Mouse (Mus musculus) CH12.LX (cell line): ENCODE measurements around the gene Nhsl2.

Experiments used
- CTCF ChIP-seq, 2 experiments: IDR thresholded peaks in 1 of 2; conservative IDR thresholded peaks in 1 of 2; 2 replicates each; pipeline ENCODE4 v1.5.1; 2011 to 2012; ENCODE audit warnings: low read depth in 2 of 2, low read length in 2 of 2, improper control_type of control experiment in 1 of 2, inconsistent platforms in 1 of 2, mild to moderate bottlenecking in 1 of 2, moderate library complexity in 1 of 2
- MEF2A ChIP-seq: IDR thresholded peaks from 2 replicates; pipeline ENCODE4 v1.6.1; 2014; ENCODE audit warnings: low read depth, mild to moderate bottlenecking, inconsistent platforms, low read length, improper control_type of control experiment, borderline replicate concordance
- ZNF384 ChIP-seq: IDR thresholded peaks from 2 replicates; pipeline ENCODE4 v1.6.1; 2012; ENCODE audit warnings: low read depth, low read length, improper control_type of control experiment, inconsistent platforms

GRCm38 (mm10) chrX:102066134-102066533 is 216.9 kb downstream of the Nhsl2 start:
- peak; percentile 66 to 75 for TF ChIP-seq CTCF (conservative IDR thresholded peaks at IDR 0.05 in 1 of 2, IDR thresholded peaks at IDR 0.05 in 1 of 2; ENCODE audit: low read depth in 2 of 2, low read length in 2 of 2)
- no peak for TF ChIP-seq MEF2A
- no peak for TF ChIP-seq ZNF384
